ENCODE assay signal across 11 mouse cellular contexts in genomic region chr9:118684343-118684742, GRCm38 (mm10).
DNase-seq lines count a peak whose midpoint lies in the region; ATAC-seq and TF ChIP-seq lines count a peak whose summit lies in the region.
"Had no signal": no experiment of that assay in that cellular context is flagged by ENCODE, and none has a peak within 500 bp of the region (broad histone marks: within the 10 kb centered on the region; RNA-seq: fewer than 3 reads in every experiment).

No protein-coding gene starts in this region.

- H3K4me1 ChIP-seq in neural tube, embryonic 15.5 days = peaks cover 9% of the 10 kb centered on the region

- DNase-seq in left cerebral cortex, adult 2 months (ENCODE audit: extremely low spot score in 1 of 2, low spot score in 2 of 2) = no peak
- DNase-seq in left cerebral cortex, adult 8-10 months (ENCODE audit: low spot score in 2 of 2) = no peak
- no peak for DNase-seq in testis, postnatal 10 days (ENCODE audit: low spot score)
- DNase-seq: cerebellum, adult 8-10 months; kidney, adult 9 months had no signal

- H3K9me3 ChIP-seq in neural tube, embryonic 15.5 days (replicated peaks) = no peaks in the 10 kb centered on the region
- H3K9me3 ChIP-seq: heart, embryonic 13.5 days; midbrain, embryonic 10.5 days had no signal

- no peak overlapping the region for H3K4me3 ChIP-seq in left cerebral cortex, adult 2 months
- no peak overlapping the region for H3K4me3 ChIP-seq in neural tube, embryonic 15.5 days (replicated peaks)
- H3K4me3 ChIP-seq: heart, embryonic 13.5 days; midbrain, embryonic 10.5 days had no signal

- H3K27ac ChIP-seq in left cerebral cortex, adult 2 months = no peak overlapping the region
- H3K27ac ChIP-seq in neural tube, embryonic 15.5 days (replicated peaks) = no peak overlapping the region
- H3K27ac ChIP-seq: heart, embryonic 13.5 days; midbrain, embryonic 10.5 days had no signal

- H3K36me3 ChIP-seq in neural tube, embryonic 15.5 days = no peaks in the 10 kb centered on the region
- H3K36me3 ChIP-seq: midbrain, embryonic 10.5 days had no signal

- no peak overlapping the region for H3K4me2 ChIP-seq in neural tube, embryonic 15.5 days
- H3K4me2 ChIP-seq: heart, embryonic 13.5 days had no signal

- intact Hi-C loops in left cerebral cortex, adult 2 months (cut with DNase I) = no loop called here

- H3K27me3 ChIP-seq in neural tube, embryonic 15.5 days (replicated peaks) = no peaks in the 10 kb centered on the region

- peak; percentile 78 for ATAC-seq in CD4-positive, CD25-positive, alpha-beta regulatory T cell, adult 4 months
- peak; percentile 82 for ATAC-seq in activated CD4-positive, CD25-positive, alpha-beta regulatory T cell, adult 4 months
- ATAC-seq in neutrophil, adult 5-6 weeks (ENCODE audit: extremely low read depth, insufficient number of reproducible peaks, low FRiP score, poor library complexity, severe bottlenecking) = peak; percentile 63; the same call in 1 of the 2 replicates
- ATAC-seq in neural tube, embryonic 15.5 days (ENCODE audit: low FRiP score) = no peak

- TF ChIP-seq CTCF in left cerebral cortex, adult 2 months (IDR thresholded peaks at IDR 0.05) = peak; percentile 55

- WGBS in neural tube, embryonic 15.5 days = 91% methylated on average over 9 of the region's 9 CpGs

- no peak overlapping the region for H3K9ac ChIP-seq in neural tube, embryonic 15.5 days (replicated peaks)
- H3K9ac ChIP-seq: heart, embryonic 13.5 days had no signal
